Mouse (Mus musculus): ENCODE results near the gene Gad1. TPM values are rescaled to one million over a fixed set of nuclear protein-coding genes. Genes with fewer than 3 reads are reported as not detected.

The Gad1 gene
- polyA plus RNA-seq, 1 experiment from 2014 or later: 0.11 TPM

- no peak for ATAC-seq (ENCODE audit: low FRiP score, low TSS enrichment)
- Histone ChIP-seq H3K4me2 (replicated peaks; ENCODE audit: low read depth, low read length) (no peak overlapping the region), H3K36me3 (ENCODE audit: insufficient read depth, low read length) (no peaks in the 10 kb centered on the region), H3K9ac (replicated peaks; ENCODE audit: low read length) (no peak overlapping the region), H3K27me3 (ENCODE audit: insufficient read depth, low read length) (no peaks in the 10 kb centered on the region), H3K27ac (ENCODE audit: low read length) (no peak overlapping the region), H3K4me1 (ENCODE audit: insufficient read depth, low read length) (0 out of 2 replicates have a peak, but pooled peaks cover 6% of the 10 kb centered on the region), H3K9me3 (ENCODE audit: low read length) (no peaks in the 10 kb centered on the region), H3K4me3 (ENCODE audit: low read length) (no peak overlapping the region)
These were observed 88.1 kb downstream of the Gad1 start for GRCm38 (mm10) chr2:70640968-70641367.

DNA sequence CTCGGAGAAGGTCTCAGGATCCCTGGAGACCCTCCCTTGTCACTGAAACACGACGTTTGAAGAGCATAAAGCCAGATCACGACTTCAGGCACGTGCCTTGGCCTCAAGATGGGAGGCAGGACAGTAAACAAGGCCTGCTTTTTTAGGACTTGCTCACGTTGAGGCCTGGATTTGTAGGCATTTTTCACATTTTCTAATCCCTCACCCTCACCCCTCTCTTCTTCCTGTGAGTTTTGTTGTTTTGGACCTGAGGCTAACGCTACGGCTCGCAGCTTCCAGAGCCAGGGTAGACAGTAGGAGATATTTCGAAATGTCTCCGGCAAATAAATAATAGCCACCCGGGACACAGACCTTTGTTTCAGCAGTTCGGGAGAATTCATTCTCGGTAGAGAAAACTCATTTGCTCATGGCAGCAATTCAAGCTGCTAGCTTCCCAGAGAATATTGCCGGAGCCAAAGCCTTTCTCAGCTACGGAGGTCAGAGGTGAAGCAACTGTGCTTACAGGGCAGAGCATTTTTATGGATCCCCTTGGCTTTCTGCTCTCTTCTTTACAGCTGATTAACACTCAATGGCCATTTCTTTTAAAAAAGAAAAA is 90.2 kb downstream of the Gad1 start:
- Histone ChIP-seq H3K4me3 (ENCODE audit: low read length) (no peak overlapping the region), H3K4me1 (ENCODE audit: insufficient read depth, low read length) (0 out of 2 replicates have a peak, but pooled peaks cover 6% of the 10 kb centered on the region), H3K36me3 (ENCODE audit: insufficient read depth, low read length) (no peaks in the 10 kb centered on the region), H3K27ac (ENCODE audit: low read length) (no peak overlapping the region), H3K9me3 (ENCODE audit: low read length) (no peaks in the 10 kb centered on the region), H3K4me2 (replicated peaks; ENCODE audit: low read depth, low read length) (no peak overlapping the region), H3K9ac (replicated peaks; ENCODE audit: low read length) (no peak overlapping the region), H3K27me3 (ENCODE audit: insufficient read depth, low read length) (no peaks in the 10 kb centered on the region)
- 36% methylated on average over 16 of the region's 16 CpGs for WGBS
- ATAC-seq (ENCODE audit: low FRiP score, low TSS enrichment): no peak

DNA sequence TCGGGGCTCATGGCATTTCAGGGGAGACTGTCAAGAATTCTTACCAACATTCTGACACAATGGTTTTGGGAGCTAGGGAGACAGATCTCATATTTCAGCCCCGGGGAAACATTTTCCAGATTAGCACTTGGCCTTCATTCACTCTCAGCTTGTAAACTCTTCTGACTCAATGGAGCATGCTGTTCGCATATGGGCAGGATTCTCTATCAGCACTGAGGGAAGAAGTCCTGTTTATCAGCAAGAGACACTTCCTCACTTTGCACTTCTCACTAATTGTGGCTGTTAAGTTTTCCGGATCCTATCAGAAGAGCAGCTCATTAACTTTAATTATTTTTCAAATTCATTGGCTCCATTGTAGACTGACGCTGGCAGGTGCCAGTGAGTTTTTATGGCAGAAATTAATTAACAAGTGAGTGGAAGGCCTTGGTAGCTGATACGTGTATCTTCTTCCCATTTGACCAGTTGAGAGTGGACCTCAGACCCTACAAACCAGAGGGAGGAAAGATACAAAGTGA is 92.5 kb downstream of the Gad1 start:
- Histone ChIP-seq H3K9me3 (ENCODE audit: low read length) (no peaks in the 10 kb centered on the region), H3K36me3 (ENCODE audit: insufficient read depth, low read length) (no peaks in the 10 kb centered on the region), H3K27me3 (ENCODE audit: insufficient read depth, low read length) (no peaks in the 10 kb centered on the region), H3K4me3 (ENCODE audit: low read length) (no peak overlapping the region), H3K9ac (replicated peaks; ENCODE audit: low read length) (no peak overlapping the region), H3K27ac (ENCODE audit: low read length) (no peak overlapping the region), H3K4me1 (ENCODE audit: insufficient read depth, low read length) (0 out of 2 replicates have a peak, but pooled peaks cover 6% of the 10 kb centered on the region), H3K4me2 (replicated peaks; ENCODE audit: low read depth, low read length) (no peak overlapping the region)
- no peak for ATAC-seq (ENCODE audit: low FRiP score, low TSS enrichment)
- 57% methylated on average over 6 of the region's 6 CpGs for WGBS

- H3K4me3 ChIP-seq (ENCODE audit: low read length): no peak overlapping the region
- no peak overlapping the region for H3K27ac ChIP-seq (ENCODE audit: low read length)
- 0 out of 2 replicates have a peak, but pooled peaks cover 6% of the 10 kb centered on the region for H3K4me1 ChIP-seq (ENCODE audit: insufficient read depth, low read length)
- no peak overlapping the region for H3K9ac ChIP-seq (replicated peaks; ENCODE audit: low read length)
- ATAC-seq (ENCODE audit: low FRiP score, low TSS enrichment): no peak
- H3K9me3 ChIP-seq (ENCODE audit: low read length): no peaks in the 10 kb centered on the region
- H3K4me2 ChIP-seq (replicated peaks; ENCODE audit: low read depth, low read length): no peak overlapping the region
- WGBS: 35% methylated on average over 4 of the region's 4 CpGs
- no peaks in the 10 kb centered on the region for H3K27me3 ChIP-seq (ENCODE audit: insufficient read depth, low read length)
- no peaks in the 10 kb centered on the region for H3K36me3 ChIP-seq (ENCODE audit: insufficient read depth, low read length)
These were observed 94.8 kb downstream of the Gad1 start for GRCm38 (mm10) chr2:70647681-70648080.

- no peak overlapping the region for H3K4me3 ChIP-seq (ENCODE audit: low read length)
- no peak overlapping the region for H3K27ac ChIP-seq (ENCODE audit: low read length)
- no peak overlapping the region for H3K9ac ChIP-seq (replicated peaks; ENCODE audit: low read length)
- H3K4me2 ChIP-seq (replicated peaks; ENCODE audit: low read depth, low read length): no peak overlapping the region
- H3K4me1 ChIP-seq (ENCODE audit: insufficient read depth, low read length): 0 out of 2 replicates have a peak, but pooled peaks cover under 1% of the 10 kb centered on the region
- no peaks in the 10 kb centered on the region for H3K9me3 ChIP-seq (ENCODE audit: low read length)
- 74% methylated on average over 5 of the region's 5 CpGs for WGBS
- H3K27me3 ChIP-seq (ENCODE audit: insufficient read depth, low read length): no peaks in the 10 kb centered on the region
- no peak for ATAC-seq (ENCODE audit: low FRiP score, low TSS enrichment)
- no peaks in the 10 kb centered on the region for H3K36me3 ChIP-seq (ENCODE audit: insufficient read depth, low read length)
These were observed 95.4 kb downstream of the Gad1 start for GRCm38 (mm10) chr2:70648271-70648670.

DNA sequence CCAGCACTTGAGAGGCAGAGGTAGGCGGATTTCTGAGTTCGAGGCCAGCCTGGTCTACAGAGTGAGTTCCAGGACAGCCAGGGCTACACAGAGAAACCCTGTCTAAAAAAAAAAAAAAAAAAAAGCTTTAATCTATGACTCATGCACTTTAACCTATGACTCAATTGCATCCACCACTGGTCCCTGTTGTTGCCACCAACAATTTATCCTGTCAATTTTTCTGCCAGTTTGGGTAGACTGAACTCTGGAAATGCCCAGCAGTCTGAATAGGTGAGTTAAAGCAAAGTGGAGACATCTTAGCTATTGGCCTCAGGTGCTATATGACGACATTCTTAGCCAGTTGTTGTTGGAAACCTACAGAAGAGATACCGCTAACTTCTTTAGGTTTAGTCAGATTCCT is 96.6 kb downstream of the Gad1 start:
- WGBS: 93% methylated on average over 3 of the region's 4 CpGs
- H3K36me3 ChIP-seq (ENCODE audit: insufficient read depth, low read length): no peaks in the 10 kb centered on the region
- H3K4me3 ChIP-seq (ENCODE audit: low read length): no peak overlapping the region
- no peaks in the 10 kb centered on the region for H3K9me3 ChIP-seq (ENCODE audit: low read length)
- H3K4me2 ChIP-seq (replicated peaks; ENCODE audit: low read depth, low read length): no peak overlapping the region
- H3K4me1 ChIP-seq (ENCODE audit: insufficient read depth, low read length): no peaks in the 10 kb centered on the region
- H3K9ac ChIP-seq (replicated peaks; ENCODE audit: low read length): no peak overlapping the region
- H3K27me3 ChIP-seq (ENCODE audit: insufficient read depth, low read length): no peaks in the 10 kb centered on the region
- H3K27ac ChIP-seq (ENCODE audit: low read length): no peak overlapping the region
- no peak for ATAC-seq (ENCODE audit: low FRiP score, low TSS enrichment)

Other genes with a start within 250 kb of the Gad1 start
- gene Sp5, start 78.1 kb upstream of the Gad1 start, polyA plus RNA-seq (2015; fragmentation: Nextera tagmentation; extraction: Ambion mirVana): 1.9 and 2.1 TPM in 2 replicates
- gene Erich2, start 44.3 kb upstream of the Gad1 start, polyA plus RNA-seq (2015; fragmentation: Nextera tagmentation; extraction: Ambion mirVana): 2.6 and 2.7 TPM in 2 replicates
- gene Gorasp2, start 108.5 kb downstream of the Gad1 start, polyA plus RNA-seq (2015; fragmentation: Nextera tagmentation; extraction: Ambion mirVana): 176 and 182 TPM in 2 replicates
- gene Gm26558, start 109.0 kb downstream of the Gad1 start, polyA plus RNA-seq (2015; fragmentation: Nextera tagmentation; extraction: Ambion mirVana): 3.8 and 4.0 TPM in 2 replicates

All from kidney, embryonic 16.5 days (tissue).